Mouse (Mus musculus): Measurements from ENCODE around the gene Abcb8. TPM values are rescaled to one million over a fixed set of nuclear protein-coding genes. Genes with fewer than 3 reads are reported as not detected.

The Abcb8 gene
- polyA plus RNA-seq, 1 experiment from 2014 or later, result 34.1 TPM

DNA sequence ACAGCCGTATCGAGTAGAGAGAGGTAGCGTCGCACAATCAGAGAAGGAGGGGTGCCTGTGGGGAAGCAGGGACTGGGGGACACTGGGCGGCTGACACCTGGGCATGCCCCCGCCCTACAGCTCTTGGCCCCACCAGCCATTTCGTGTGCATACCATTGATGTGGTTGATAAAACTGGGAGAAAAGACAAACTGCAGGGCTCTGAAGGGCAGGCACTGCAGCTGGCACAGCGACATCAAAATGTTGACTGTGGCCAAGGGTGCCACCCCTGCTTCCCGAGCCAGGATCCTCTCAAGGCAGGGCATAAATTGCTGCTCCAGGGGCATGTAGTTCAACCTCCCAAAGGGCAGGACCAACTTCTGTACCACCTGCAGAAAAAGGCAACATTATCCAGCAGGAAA, 48.6 kb downstream of the Abcb8 start:
- Histone ChIP-seq H3K4me3 (ENCODE audit: low read depth, low read length) (no peak overlapping the region), H3K27me3 (ENCODE audit: control insufficient read depth, insufficient read depth, low read length) (no peaks in the 10 kb centered on the region), H3K36me3 (ENCODE audit: control insufficient read depth, insufficient read depth, low read length) (peaks cover 9% of the 10 kb centered on the region; the same call in 1 of the 2 replicates), H3K9ac (ENCODE audit: low read length) (no peak overlapping the region), H3K27ac (ENCODE audit: low read depth, low read length) (no peak overlapping the region), H3K9me3 (ENCODE audit: control insufficient read depth, low read length) (no peaks in the 10 kb centered on the region), H3K4me1 (ENCODE audit: control insufficient read depth, insufficient read depth, low read length) (peaks cover 12% of the 10 kb centered on the region), H3K4me2 (no peak overlapping the region)
- no peak for ATAC-seq (ENCODE audit: low FRiP score)
- 92% methylated on average over 9 of the region's 9 CpGs for WGBS
- no peak for DNase-seq (ENCODE audit: low spot score, missing footprints)

DNA sequence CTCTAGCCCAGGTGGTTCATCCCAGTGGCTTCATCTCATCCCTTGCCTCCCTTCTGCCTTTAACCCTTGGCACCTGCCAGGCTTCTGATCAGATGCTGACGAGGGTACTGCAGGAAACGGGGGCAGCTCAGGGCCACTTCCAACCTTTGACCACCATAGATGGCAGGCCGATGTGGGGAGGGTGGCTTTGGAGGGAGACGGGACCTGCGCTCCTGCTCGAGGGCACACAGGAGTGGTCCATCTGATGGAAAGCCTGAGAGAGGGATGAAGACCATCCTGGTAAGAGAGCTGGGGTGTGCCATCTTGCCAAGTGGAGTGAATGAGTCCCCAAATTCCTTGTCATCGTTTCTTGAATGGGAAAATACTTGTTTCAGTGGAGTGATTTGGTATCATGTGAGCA, 49.7 kb downstream of the Abcb8 start:
- Histone ChIP-seq H3K4me3 (ENCODE audit: low read depth, low read length) (no peak overlapping the region), H3K9me3 (ENCODE audit: control insufficient read depth, low read length) (no peaks in the 10 kb centered on the region), H3K27me3 (ENCODE audit: control insufficient read depth, insufficient read depth, low read length) (no peaks in the 10 kb centered on the region; the same call in 1 of the 2 replicates), H3K4me1 (ENCODE audit: control insufficient read depth, insufficient read depth, low read length) (peaks cover 20% of the 10 kb centered on the region), H3K9ac (ENCODE audit: low read length) (no peak overlapping the region), H3K36me3 (ENCODE audit: control insufficient read depth, insufficient read depth, low read length) (peaks cover 9% of the 10 kb centered on the region; the same call in 1 of the 2 replicates), H3K27ac (ENCODE audit: low read depth, low read length) (no peak overlapping the region), H3K4me2 (no peak overlapping the region)
- ATAC-seq (ENCODE audit: low FRiP score), result no peak
- 90% methylated on average over 7 of the region's 7 CpGs for WGBS
- DNase-seq (ENCODE audit: low spot score, missing footprints), result no peak

DNA sequence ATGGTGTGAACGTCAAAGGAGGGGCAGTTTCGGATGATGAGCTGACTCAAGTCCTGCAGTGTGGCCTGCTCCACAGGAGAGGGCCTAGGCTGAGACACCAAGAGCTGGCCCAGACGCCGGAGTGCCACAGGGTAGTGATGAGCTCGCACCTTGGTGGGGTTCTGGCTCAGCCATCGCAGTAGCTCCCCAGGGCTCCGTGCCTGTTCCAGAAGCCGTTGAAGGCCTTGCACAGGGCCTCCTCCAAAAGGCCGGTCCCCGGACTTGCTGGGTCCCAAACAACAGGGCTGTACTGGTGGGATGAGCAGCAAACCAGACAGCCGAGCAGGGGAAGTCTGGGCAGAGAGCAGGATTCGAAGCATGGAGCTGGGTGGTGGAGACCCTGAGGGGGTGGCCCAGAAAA, 50.5 kb downstream of the Abcb8 start:
- DNase-seq (ENCODE audit: low spot score, missing footprints), result no peak
- peaks cover 20% of the 10 kb centered on the region for H3K4me1 ChIP-seq (ENCODE audit: control insufficient read depth, insufficient read depth, low read length)
- H3K27me3 ChIP-seq (ENCODE audit: control insufficient read depth, insufficient read depth, low read length), result no peaks in the 10 kb centered on the region; the same call in 1 of the 2 replicates
- ATAC-seq (ENCODE audit: low FRiP score), result no peak
- 88% methylated on average over 12 of the region's 12 CpGs for WGBS
- H3K9me3 ChIP-seq (ENCODE audit: control insufficient read depth, low read length), result no peaks in the 10 kb centered on the region
- no peak overlapping the region for H3K27ac ChIP-seq (ENCODE audit: low read depth, low read length)
- H3K9ac ChIP-seq (ENCODE audit: low read length), result peak overlapping the region; percentile 95
- H3K36me3 ChIP-seq (ENCODE audit: control insufficient read depth, insufficient read depth, low read length), result peaks cover 9% of the 10 kb centered on the region; the same call in 1 of the 2 replicates
- H3K4me2 ChIP-seq, result peak overlapping the region; percentile 71
- H3K4me3 ChIP-seq (ENCODE audit: low read depth, low read length), result peak overlapping the region; percentile 93

DNA sequence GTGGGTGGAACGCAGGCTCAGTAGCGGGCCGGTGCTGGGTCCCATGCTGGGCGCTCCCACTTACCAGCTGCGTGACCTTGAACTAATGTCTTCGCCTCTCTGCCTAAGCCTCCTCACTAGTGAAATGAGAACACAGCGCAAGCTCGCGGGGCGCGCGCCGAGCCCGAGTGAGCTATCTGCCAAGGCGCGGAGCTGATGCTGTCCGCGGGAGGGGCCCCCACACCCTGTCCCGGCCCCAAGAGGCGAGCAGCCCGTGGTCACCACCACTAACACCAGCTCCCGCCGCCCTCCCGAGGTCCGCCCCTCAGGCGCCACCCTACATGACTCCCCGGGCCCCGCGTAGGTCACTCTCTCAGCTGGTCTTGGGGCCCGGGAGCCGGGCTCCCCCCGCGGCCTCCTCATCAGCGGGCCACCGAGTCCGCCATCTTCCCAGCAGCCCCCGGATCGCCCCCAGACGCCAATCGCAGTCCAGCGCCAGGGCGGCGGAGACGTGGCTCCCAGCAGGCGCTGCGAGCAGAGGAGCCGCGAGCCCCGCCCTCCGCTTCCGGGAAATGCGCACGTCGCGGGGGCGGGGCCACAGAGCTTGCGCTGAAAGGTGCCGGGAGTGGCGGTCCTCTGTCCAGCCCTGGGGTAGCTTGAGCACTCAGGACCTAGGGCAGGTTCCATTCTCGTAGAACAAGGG, 51.4 kb downstream of the Abcb8 start, which contains the start of gene Fastk:
Gene Fastk (minus strand): TSS at position 542 of the 682 bp plus-strand sequence.
- ATAC-seq (ENCODE audit: low FRiP score), result peak; percentile 84
- peak within 1 kb of the TSS; percentile 75 for H3K27ac ChIP-seq (ENCODE audit: low read depth, low read length)
- H3K4me2 ChIP-seq, result peak within 1 kb of the TSS; percentile 71
- H3K9ac ChIP-seq (ENCODE audit: low read length), result peak within 1 kb of the TSS; percentile 95
- under 1% methylated on average over 55 of the region's 60 CpGs for WGBS
- peak; percentile 98 for DNase-seq (ENCODE audit: low spot score, missing footprints)
- no peaks in the 10 kb centered on the region for H3K9me3 ChIP-seq (ENCODE audit: control insufficient read depth, low read length)
- H3K4me3 ChIP-seq (ENCODE audit: low read depth, low read length), result peak within 1 kb of the TSS; percentile 93
- no peaks in the 10 kb centered on the region; the same call in 1 of the 2 replicates for H3K27me3 ChIP-seq (ENCODE audit: control insufficient read depth, insufficient read depth, low read length)
- H3K4me1 ChIP-seq (ENCODE audit: control insufficient read depth, insufficient read depth, low read length), result peaks cover 20% of the 10 kb centered on the region
- H3K36me3 ChIP-seq (ENCODE audit: control insufficient read depth, insufficient read depth, low read length), result peaks cover 6% of the 10 kb centered on the region; the same call in 1 of the 2 replicates

DNA sequence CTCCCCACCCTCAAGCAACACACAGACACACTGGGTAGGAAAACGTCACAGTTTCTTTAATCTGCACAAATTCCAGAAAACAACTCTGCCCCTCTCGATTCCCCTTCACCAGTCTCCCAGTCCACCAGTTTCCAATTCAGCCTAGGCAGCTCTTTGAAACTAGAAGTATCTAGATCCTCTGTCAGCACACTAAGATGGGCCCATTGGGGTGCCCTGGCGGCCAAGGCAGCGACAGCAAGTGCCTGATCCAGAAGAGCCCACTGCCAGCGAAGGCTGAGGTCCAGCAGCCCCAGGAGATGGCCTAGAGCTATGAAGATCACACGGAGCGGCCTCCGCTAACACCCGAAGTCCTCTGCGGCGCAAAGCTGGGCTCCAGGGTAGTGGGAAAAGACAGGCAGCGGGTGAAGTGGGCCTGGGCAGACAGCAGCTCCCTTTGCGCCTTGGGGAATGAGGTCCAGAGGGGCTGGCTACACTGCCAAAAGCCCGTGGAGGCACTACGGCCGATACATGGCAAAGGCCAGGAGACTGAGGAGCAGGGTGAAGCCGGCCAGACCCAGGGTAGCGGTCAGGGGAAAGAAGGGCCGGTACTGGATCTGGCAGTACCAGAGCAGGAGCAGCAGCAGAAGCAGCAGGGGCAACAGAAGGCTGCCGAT, 52.1 kb downstream of the Abcb8 start:
- DNase-seq (ENCODE audit: low spot score, missing footprints), result no peak
- peak overlapping the region; percentile 50; the same call in 1 of the 2 replicates for H3K27ac ChIP-seq (ENCODE audit: low read depth, low read length)
- H3K9ac ChIP-seq (ENCODE audit: low read length), result peak overlapping the region; percentile 95
- peaks cover 6% of the 10 kb centered on the region; the same call in 1 of the 2 replicates for H3K36me3 ChIP-seq (ENCODE audit: control insufficient read depth, insufficient read depth, low read length)
- H3K4me2 ChIP-seq, result peak overlapping the region; percentile 71
- ATAC-seq (ENCODE audit: low FRiP score), result peak; percentile 5
- no peaks in the 10 kb centered on the region; the same call in 1 of the 2 replicates for H3K27me3 ChIP-seq (ENCODE audit: control insufficient read depth, insufficient read depth, low read length)
- 61% methylated on average over 20 of the region's 20 CpGs for WGBS
- H3K4me3 ChIP-seq (ENCODE audit: low read depth, low read length), result peak overlapping the region; percentile 93
- no peaks in the 10 kb centered on the region for H3K9me3 ChIP-seq (ENCODE audit: control insufficient read depth, low read length)
- H3K4me1 ChIP-seq (ENCODE audit: control insufficient read depth, insufficient read depth, low read length), result peaks cover 20% of the 10 kb centered on the region

DNA sequence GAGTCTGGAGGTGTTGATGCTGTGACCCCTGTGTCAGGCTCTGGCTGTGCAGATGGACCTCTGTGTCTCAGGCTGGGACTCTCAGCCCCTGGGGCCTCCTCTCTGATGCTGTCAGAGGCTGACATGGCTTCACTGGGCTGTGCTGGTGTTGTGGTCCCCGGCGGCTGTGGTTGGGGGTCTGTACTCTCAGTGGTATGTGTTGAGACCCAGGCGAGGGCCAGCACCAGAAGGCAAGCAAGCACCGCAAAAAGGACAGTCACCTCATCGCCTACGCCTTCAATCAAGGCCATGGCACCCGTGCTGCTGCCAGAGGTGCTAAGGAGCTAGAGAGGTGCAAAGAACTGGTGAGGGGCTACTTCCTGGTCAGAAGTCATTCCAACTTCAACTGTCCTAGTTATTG, 53.2 kb downstream of the Abcb8 start:
- no peak overlapping the region for H3K4me3 ChIP-seq (ENCODE audit: low read depth, low read length)
- no peaks in the 10 kb centered on the region; the same call in 1 of the 2 replicates for H3K27me3 ChIP-seq (ENCODE audit: control insufficient read depth, insufficient read depth, low read length)
- H3K27ac ChIP-seq (ENCODE audit: low read depth, low read length), result no peak overlapping the region
- peaks cover 6% of the 10 kb centered on the region; the same call in 1 of the 2 replicates for H3K36me3 ChIP-seq (ENCODE audit: control insufficient read depth, insufficient read depth, low read length)
- peaks cover 24% of the 10 kb centered on the region for H3K4me1 ChIP-seq (ENCODE audit: control insufficient read depth, insufficient read depth, low read length)
- ATAC-seq (ENCODE audit: low FRiP score) (no peak), DNase-seq (ENCODE audit: low spot score, missing footprints) (no peak)
- H3K9ac ChIP-seq (ENCODE audit: low read length), result no peak overlapping the region
- H3K4me2 ChIP-seq, result no peak overlapping the region; the same call in 1 of the 2 replicates
- 92% methylated on average over 7 of the region's 7 CpGs for WGBS
- H3K9me3 ChIP-seq (ENCODE audit: control insufficient read depth, low read length), result no peaks in the 10 kb centered on the region

DNA sequence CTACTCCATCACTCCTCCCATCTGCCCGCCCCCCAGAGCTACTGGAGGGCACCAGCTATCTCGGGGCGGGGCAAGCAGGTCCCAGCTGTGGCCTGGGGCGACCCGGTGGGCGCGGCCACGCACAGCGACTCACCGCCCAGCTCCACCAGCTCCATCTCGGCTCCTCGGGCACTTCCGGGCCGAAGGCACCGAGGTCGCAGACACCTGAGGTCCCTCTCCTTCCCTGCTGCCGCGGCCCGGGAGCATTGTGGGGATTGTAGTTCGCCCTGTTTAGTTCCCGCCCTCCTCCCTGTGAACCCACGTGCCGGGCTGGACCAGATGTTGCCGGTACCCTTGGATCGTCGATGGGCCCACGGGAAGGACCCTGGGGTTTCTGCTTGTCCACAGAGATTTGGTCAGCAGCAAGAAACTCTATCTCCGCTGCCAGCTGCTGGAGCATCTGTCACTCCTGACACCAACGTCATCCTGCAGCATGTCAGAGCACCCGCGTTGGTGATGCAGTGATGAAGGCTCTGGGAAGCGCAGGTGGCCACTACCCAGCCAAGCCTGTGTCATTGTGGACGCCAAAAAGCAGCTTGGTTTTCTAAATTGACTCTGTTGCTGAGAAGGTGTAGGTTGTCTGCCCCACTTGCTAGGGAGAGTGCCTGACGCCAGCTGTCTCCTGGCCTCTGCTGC, 54.3 kb downstream of the Abcb8 start, which contains the start of gene Tmub1:
Gene Tmub1 (minus strand): TSS at position 231 of the 675 bp plus-strand sequence.
- Histone ChIP-seq H3K27ac (ENCODE audit: low read depth, low read length) (peak within 1 kb of the TSS; percentile 5; the same call in 1 of the 2 replicates), H3K4me1 (ENCODE audit: control insufficient read depth, insufficient read depth, low read length) (peaks cover 24% of the 10 kb centered on the region), H3K4me3 (ENCODE audit: low read depth, low read length) (peak within 1 kb of the TSS; percentile 51), H3K36me3 (ENCODE audit: control insufficient read depth, insufficient read depth, low read length) (peaks cover 6% of the 10 kb centered on the region; the same call in 1 of the 2 replicates), H3K9me3 (ENCODE audit: control insufficient read depth, low read length) (no peaks in the 10 kb centered on the region), H3K4me2 (peak within 1 kb of the TSS; percentile 74), H3K27me3 (ENCODE audit: control insufficient read depth, insufficient read depth, low read length) (no peaks in the 10 kb centered on the region; the same call in 1 of the 2 replicates), H3K9ac (ENCODE audit: low read length) (peak within 1 kb of the TSS; percentile 70)
- peak; percentile 54 for ATAC-seq (ENCODE audit: low FRiP score)
- DNase-seq (ENCODE audit: low spot score, missing footprints), result peak; percentile 97
- WGBS, result 2% methylated on average over 34 of the region's 34 CpGs

DNA sequence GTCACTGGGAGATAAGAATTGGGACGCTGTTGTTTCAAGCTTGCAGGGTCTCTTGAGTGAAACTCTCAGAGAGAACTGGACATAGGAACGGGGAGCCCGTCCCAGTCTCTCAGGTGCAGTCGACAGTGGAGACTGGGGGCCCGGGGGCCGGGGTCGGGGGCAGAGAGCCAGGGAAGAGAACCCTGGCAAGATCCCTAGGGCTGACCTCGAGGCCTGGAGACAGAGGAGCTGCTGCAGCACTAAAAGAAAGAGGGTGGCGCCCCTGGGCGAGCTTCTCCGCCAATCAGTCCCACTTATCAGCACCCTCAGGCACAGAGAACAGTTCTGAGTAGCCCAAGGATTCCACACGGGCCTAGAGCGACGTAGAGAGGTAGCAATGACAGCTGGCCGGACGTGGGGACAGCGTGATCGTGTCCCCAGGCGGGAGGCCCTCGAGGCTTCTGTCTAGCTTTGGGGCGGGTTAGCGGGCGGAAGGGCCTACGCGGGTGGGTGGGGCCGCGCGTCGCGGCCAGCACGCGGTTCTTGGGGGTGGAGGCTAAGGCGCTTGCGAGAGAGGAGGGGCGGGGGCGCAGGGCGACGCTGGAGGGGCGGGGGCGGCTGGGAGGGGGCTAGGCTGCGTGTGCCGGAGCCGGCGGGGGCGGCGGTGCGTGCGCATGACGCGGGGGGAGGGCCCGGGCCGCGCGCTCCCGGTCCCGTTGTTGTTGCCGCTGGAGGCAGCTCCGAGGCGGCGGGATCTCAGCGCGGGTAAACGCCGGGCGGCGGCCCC, 58.0 kb downstream of the Abcb8 start:
- no peaks in the 10 kb centered on the region; the same call in 1 of the 2 replicates for H3K27me3 ChIP-seq (ENCODE audit: control insufficient read depth, insufficient read depth, low read length)
- H3K4me1 ChIP-seq (ENCODE audit: control insufficient read depth, insufficient read depth, low read length), result peaks cover 41% of the 10 kb centered on the region
- H3K27ac ChIP-seq (ENCODE audit: low read depth, low read length), result peak overlapping the region; percentile 85
- peak overlapping the region; percentile 93 for H3K4me2 ChIP-seq
- DNase-seq (ENCODE audit: low spot score, missing footprints) (peak; percentile 98), ATAC-seq (ENCODE audit: low FRiP score) (peak; percentile 79)
- no peaks in the 10 kb centered on the region for H3K9me3 ChIP-seq (ENCODE audit: control insufficient read depth, low read length)
- 4% methylated on average over 36 of the region's 66 CpGs for WGBS
- H3K9ac ChIP-seq (ENCODE audit: low read length), result peak overlapping the region; percentile 97
- H3K36me3 ChIP-seq (ENCODE audit: control insufficient read depth, insufficient read depth, low read length), result no peaks in the 10 kb centered on the region
- peak overlapping the region; percentile 98 for H3K4me3 ChIP-seq (ENCODE audit: low read depth, low read length)
